Mouse (Mus musculus) erythroblast, embryonic 14.5 days (primary cell): ENCODE results near the gene Mag. TPM values are rescaled to one million over a fixed set of nuclear protein-coding genes. Genes with fewer than 3 reads are reported as not detected.

ENCODE experiments used
- H3K27me3 ChIP-seq: 2 replicates; pipeline ENCODE4 v1.6.1; 2012; ENCODE audit warnings: inconsistent platforms; ENCODE audit not compliant: control insufficient read depth
- H3K36me3 ChIP-seq: 2 replicates; pipeline ENCODE4 v1.6.1; 2012; ENCODE audit warnings: mild to moderate bottlenecking, inconsistent platforms; ENCODE audit not compliant: control insufficient read depth
- H3K4me1 ChIP-seq: 2 replicates; pipeline ENCODE4 v1.6.1; 2012; ENCODE audit warnings: inconsistent platforms; ENCODE audit not compliant: control insufficient read depth
- H3K4me3 ChIP-seq: replicated peaks from 2 replicates; pipeline ENCODE3; 2012; ENCODE audit warnings: moderate library complexity, mild to moderate bottlenecking, inconsistent platforms
- H3K9me3 ChIP-seq: 2 replicates; pipeline ENCODE4 v1.6.1; 2012; ENCODE audit warnings: low read length, inconsistent platforms, mixed read lengths; ENCODE audit not compliant: control insufficient read depth
- GATA1 ChIP-seq: IDR thresholded peaks from 2 replicates; pipeline ENCODE4 v1.6.1; 2012; ENCODE audit warnings: low read length, inconsistent platforms, mixed read lengths
- TAL1 ChIP-seq: IDR thresholded peaks from 3 replicates; pipeline ENCODE4 v1.6.1; 2012; ENCODE audit warnings: low read length, inconsistent platforms, mixed read lengths
- polyA plus RNA-seq: library from polyadenylated mRNA; stranded (reverse); fragments of >175 nt; gene quantifications from 2 replicates; pipeline ENCODE4 v1.2.3, GENCODE M21; 2012

Gene Mag
- polyA plus RNA-seq, 1 experiment, result not detected

DNA sequence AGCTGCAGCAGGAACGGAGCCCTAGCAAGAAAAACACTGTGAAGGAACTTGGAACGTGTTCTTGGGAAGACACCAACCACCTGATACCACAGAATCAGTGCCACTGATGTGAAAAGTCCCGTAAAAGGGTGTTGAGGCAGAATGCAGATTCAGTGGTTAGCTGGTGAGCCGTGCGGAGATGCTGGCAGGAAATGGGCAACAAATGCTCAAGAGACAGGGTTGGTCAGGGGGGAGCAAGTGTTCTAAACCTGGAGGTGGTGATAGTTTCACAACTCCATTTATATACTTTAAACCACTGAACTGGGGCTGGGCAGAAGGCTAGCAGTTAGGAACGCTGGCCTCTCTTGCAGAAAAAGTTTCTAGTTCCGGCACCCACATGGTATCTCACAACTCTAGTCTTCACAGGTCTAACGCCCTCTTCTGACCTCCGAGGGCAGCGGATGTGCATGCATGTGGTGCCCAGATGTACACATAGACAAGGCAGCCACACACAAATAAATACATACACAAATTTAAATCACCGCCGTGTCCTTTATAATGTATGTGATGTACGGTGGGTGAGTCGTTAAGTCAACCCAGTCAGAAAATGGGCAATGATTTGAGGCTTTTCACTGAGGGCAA, 27.0 kb downstream of the Mag start:
- TF ChIP-seq GATA1 (no peak), TAL1 (no peak)
- Histone ChIP-seq H3K27me3 (no peaks in the 10 kb centered on the region), H3K36me3 (no peaks in the 10 kb centered on the region), H3K9me3 (no peaks in the 10 kb centered on the region), H3K4me3 (no peak overlapping the region), H3K4me1 (no peaks in the 10 kb centered on the region)

DNA sequence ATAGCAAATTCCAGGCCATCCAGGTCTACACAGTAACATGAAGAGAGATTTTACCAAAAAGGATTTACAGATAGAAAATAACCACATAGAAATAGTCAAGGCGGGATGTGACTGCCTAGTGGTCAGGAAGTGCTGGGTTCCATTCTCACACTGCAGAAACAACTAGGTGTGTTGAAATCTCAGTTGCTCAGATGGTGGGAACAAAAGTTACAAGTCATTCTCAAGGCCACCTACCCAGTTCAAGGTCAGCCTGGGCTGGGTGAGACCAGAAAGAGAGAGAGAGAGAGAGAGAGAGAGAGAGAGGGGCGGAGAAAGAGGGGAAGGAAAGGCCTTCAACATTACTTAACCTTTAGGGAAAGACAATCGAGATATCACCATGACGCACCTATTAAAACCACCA, 27.8 kb downstream of the Mag start:
- TF ChIP-seq TAL1 (no peak), GATA1 (no peak)

DNA sequence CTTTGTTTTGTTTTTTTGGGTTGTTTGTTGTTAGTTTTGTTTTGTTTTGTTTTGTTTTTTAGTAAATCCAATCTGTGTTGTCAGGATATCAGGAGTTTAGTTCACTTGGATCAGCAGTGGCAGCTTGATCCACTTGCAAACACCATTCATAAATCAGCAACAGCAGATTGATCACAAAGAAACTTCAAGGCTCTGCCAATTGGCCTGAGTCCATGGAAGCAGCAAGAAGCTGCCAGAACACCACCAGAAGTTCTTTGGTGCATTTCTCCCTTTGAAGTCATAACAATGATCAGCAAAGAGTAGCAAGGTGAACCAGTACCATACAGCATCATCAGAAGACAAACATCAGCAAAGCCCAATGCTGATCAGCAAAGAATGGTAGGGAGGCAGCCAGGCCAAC, 30.6 kb downstream of the Mag start:
- no peak for TF ChIP-seq GATA1
- H3K4me1 ChIP-seq, result no peaks in the 10 kb centered on the region
- H3K36me3 ChIP-seq, result no peaks in the 10 kb centered on the region
- no peaks in the 10 kb centered on the region for H3K9me3 ChIP-seq
- no peaks in the 10 kb centered on the region for H3K27me3 ChIP-seq
- H3K4me3 ChIP-seq, result no peak overlapping the region

More for the DNA sequence above, 27.8 kb downstream of the Mag start:
- no peak overlapping the region for H3K4me3 ChIP-seq
- H3K9me3 ChIP-seq, result no peaks in the 10 kb centered on the region
- H3K4me1 ChIP-seq, result no peaks in the 10 kb centered on the region
- H3K27me3 ChIP-seq, result no peaks in the 10 kb centered on the region
- H3K36me3 ChIP-seq, result no peaks in the 10 kb centered on the region

- Histone ChIP-seq H3K4me3 (no peak overlapping the region), H3K36me3 (no peaks in the 10 kb centered on the region), H3K27me3 (no peaks in the 10 kb centered on the region), H3K4me1 (no peaks in the 10 kb centered on the region), H3K9me3 (no peaks in the 10 kb centered on the region)
- no peak for TF ChIP-seq GATA1
- no peak for TF ChIP-seq TAL1
Observed at GRCm38 (mm10) chr7:30881367-30881766, 33.3 kb downstream of the Mag start.

- no peak for TF ChIP-seq TAL1
- no peaks in the 10 kb centered on the region for H3K27me3 ChIP-seq
- H3K9me3 ChIP-seq, result no peaks in the 10 kb centered on the region
- H3K4me1 ChIP-seq, result no peaks in the 10 kb centered on the region
- H3K36me3 ChIP-seq, result no peaks in the 10 kb centered on the region
- no peak within 1 kb of the TSS for H3K4me3 ChIP-seq
Observed at GRCm38 (mm10) chr7:30880176-30880575, 34.5 kb downstream of the Mag start, which contains the start of gene Cd22. TSS of gene Cd22 (minus strand) at chr7:30880342.

DNA sequence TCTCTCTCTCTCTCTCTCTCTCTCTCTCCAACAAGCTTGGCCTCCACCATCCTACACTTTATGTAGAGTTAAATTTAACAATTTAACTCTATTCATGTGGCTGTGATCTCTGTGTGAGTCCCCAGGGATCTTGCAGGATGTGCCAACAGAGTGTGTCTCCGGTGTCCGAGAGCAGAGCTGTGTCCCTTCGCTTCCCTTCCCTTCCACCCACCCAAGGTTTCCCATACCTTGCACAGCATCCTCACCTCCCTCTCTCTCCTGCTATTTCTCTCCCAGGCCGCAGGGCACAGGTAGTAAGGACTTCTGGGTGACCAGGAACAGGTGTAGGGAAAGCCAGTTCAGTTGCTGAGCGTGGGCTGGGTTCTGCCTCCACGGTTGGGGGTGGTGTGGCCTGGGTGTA, 35.7 kb downstream of the Mag start:
- no peak overlapping the region for H3K4me3 ChIP-seq
- H3K27me3 ChIP-seq, result no peaks in the 10 kb centered on the region
- H3K36me3 ChIP-seq, result no peaks in the 10 kb centered on the region
- H3K4me1 ChIP-seq, result no peaks in the 10 kb centered on the region
- H3K9me3 ChIP-seq, result no peaks in the 10 kb centered on the region
- TF ChIP-seq TAL1 (no peak), GATA1 (no peak)

- no peaks in the 10 kb centered on the region for H3K9me3 ChIP-seq
- H3K27me3 ChIP-seq, result no peaks in the 10 kb centered on the region
- no peak overlapping the region for H3K4me3 ChIP-seq
- TF ChIP-seq GATA1 (no peak), TAL1 (no peak)
- no peaks in the 10 kb centered on the region for H3K36me3 ChIP-seq
- H3K4me1 ChIP-seq, result no peaks in the 10 kb centered on the region
Observed at GRCm38 (mm10) chr7:30873083-30873482, 41.6 kb downstream of the Mag start.

DNA sequence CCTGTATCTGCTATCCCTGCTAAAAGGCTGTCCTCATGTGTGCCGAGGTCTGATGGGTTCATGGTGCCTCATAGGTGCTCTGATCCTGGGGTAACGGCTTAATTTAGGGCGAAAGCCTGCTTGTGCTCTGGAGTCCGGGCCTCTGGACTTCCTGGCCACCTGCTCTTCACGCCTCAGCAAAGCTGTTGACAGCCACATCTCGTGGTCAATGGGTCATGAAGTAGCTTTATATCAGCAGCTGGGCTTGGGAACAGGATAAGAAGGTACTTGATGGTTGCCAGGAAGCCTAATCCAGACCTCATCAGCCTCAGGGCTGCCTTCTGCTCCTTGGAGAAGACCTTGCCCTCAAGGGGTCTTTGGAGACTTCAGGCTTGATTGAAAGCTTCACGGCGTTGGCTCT, 51.3 kb downstream of the Mag start:
- TF ChIP-seq TAL1 (no peak), GATA1 (no peak)

DNA sequence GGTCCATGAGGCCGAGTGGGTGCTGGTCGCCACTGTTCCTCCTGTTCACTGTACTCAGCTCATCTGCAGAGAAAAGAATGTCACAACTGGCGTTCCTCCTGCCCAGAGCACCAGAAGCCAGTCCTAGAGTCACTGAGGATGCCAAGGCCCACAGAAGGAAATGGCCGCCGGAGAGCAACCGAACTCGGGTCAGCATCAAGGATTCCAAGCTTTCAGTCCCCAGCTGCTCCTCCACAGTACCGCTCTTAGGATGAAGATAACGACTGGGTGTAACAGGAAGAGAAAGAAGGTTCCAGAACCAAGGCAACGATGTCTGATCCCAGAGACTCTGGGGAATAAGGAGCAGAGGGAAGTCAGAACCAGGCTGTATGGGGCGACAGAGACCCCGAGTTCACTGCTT, 53.2 kb downstream of the Mag start, which contains the start of gene Ffar1:
Gene Ffar1, minus strand, starts transcription at position 101 of the 400 bp plus-strand sequence.
- H3K4me3 ChIP-seq, result no peak within 1 kb of the TSS

More for the DNA sequence above, 51.3 kb downstream of the Mag start:
- Histone ChIP-seq H3K27me3 (no peaks in the 10 kb centered on the region), H3K4me1 (peaks cover 3% of the 10 kb centered on the region), H3K36me3 (no peaks in the 10 kb centered on the region), H3K4me3 (no peak overlapping the region), H3K9me3 (no peaks in the 10 kb centered on the region)

More for the DNA sequence above, 53.2 kb downstream of the Mag start, which contains the start of gene Ffar1:
- Histone ChIP-seq H3K4me1 (peaks cover 3% of the 10 kb centered on the region), H3K27me3 (no peaks in the 10 kb centered on the region), H3K36me3 (no peaks in the 10 kb centered on the region), H3K9me3 (no peaks in the 10 kb centered on the region)
- TF ChIP-seq GATA1 (no peak), TAL1 (no peak)
